Mouse (Mus musculus) MEL (cell line): ENCODE measurements at regions not wholly inside any gene's neighbourhood (a gene's known extent, or its start where the extent isn't known, plus 50 kb on each side); places are given as distances from the start of the nearest gene placed in this dataset.

Experiments used
- CHD1 ChIP-seq: IDR thresholded peaks from 2 replicates; pipeline ENCODE4 v1.6.1; 2012; ENCODE audit warnings: low read depth, mild to moderate bottlenecking, inconsistent platforms, low read length, improper control_type of control experiment
- CTCF ChIP-seq, 3 experiments: IDR thresholded peaks in 2 of 3; conservative IDR thresholded peaks in 1 of 3; 2 replicates each; pipeline ENCODE4 v1.5.1; 2011 to 2012; ENCODE audit warnings: low read length in 3 of 3, low read depth in 2 of 3, mild to moderate bottlenecking in 2 of 3, improper control_type of control experiment in 1 of 3, inconsistent platforms in 1 of 3, mixed read lengths in 1 of 3, moderate library complexity in 1 of 3; ENCODE audit not compliant: control insufficient read depth in 1 of 3, insufficient read depth in 1 of 3, poor library complexity in 1 of 3, severe bottlenecking in 1 of 3
- EP300 ChIP-seq, 2 experiments: IDR thresholded peaks; 2 replicates each; pipeline ENCODE4 v1.6.1; 2011; ENCODE audit warnings: improper control_type of control experiment in 2 of 2, low read length in 2 of 2, low read depth in 1 of 2, mild to moderate bottlenecking in 1 of 2
- ETS1 ChIP-seq: IDR thresholded peaks from 2 replicates; pipeline ENCODE4 v1.6.1; 2012; ENCODE audit warnings: low read depth, mild to moderate bottlenecking, inconsistent platforms, low read length, improper control_type of control experiment, moderate library complexity
- KAT2A ChIP-seq: conservative IDR thresholded peaks from 2 replicates; pipeline ENCODE4 v1.6.1; 2012; ENCODE audit warnings: low read depth, low read length, improper control_type of control experiment, inconsistent platforms
- MXI1 ChIP-seq: IDR thresholded peaks from 2 replicates; pipeline ENCODE4 v1.6.1; 2011; ENCODE audit warnings: mild to moderate bottlenecking, low read depth, low read length, improper control_type of control experiment
- POLR2A ChIP-seq, 2 experiments: IDR thresholded peaks; 2 replicates each; pipeline ENCODE4 v1.6.1; 2011 to 2012; ENCODE audit warnings: low read length in 2 of 2, mild to moderate bottlenecking in 2 of 2, control low read depth in 1 of 2, improper control_type of control experiment in 1 of 2, low read depth in 1 of 2, moderate library complexity in 1 of 2; ENCODE audit not compliant: control insufficient read depth in 1 of 2, insufficient read depth in 1 of 2, poor library complexity in 1 of 2
- POLR2AphosphoS2 ChIP-seq: IDR thresholded peaks from 2 replicates; pipeline ENCODE4 v1.6.1; 2011; ENCODE audit warnings: low read length, improper control_type of control experiment
- POLR2AphosphoS5 ChIP-seq: IDR thresholded peaks from 2 replicates; pipeline ENCODE4 v1.6.1; 2012; ENCODE audit warnings: low read depth, borderline replicate concordance, mild to moderate bottlenecking, inconsistent platforms, low read length, moderate library complexity, mixed read lengths
- SIN3A ChIP-seq: IDR thresholded peaks from 2 replicates; pipeline ENCODE4 v1.6.1; 2012; ENCODE audit warnings: low read length, improper control_type of control experiment, inconsistent platforms
- TAL1 ChIP-seq: IDR thresholded peaks from 2 replicates; pipeline ENCODE4 v1.6.1; 2012; ENCODE audit warnings: mild to moderate bottlenecking, inconsistent platforms, low read length, moderate library complexity, mixed read lengths
- ZMIZ1 ChIP-seq: IDR thresholded peaks from 2 replicates; pipeline ENCODE4 v1.6.1; 2012; ENCODE audit warnings: low read depth, mild to moderate bottlenecking, inconsistent platforms, low read length, improper control_type of control experiment, moderate library complexity

DNA sequence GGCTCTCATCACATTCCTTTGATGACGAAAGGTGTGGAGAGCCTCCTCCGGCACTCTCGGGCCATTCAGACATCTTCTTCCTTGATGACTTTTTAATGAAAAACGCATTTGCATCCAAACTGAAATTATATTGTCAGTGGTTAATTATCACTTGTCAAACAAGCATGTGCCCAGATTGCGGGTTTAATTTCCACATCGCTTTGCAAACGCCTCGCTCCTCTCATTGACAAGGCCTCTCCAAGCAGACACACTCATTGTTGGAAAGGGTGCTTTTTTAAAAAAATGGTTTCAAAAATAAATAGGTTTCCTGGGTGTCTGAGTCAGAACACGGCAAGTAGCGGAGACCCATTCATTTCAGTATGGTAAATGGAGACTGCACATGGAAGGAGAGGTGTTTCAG is 240.1 kb downstream of the Ptpru start:
- no peak for TF ChIP-seq CTCF (IDR thresholded peaks at IDR 0.05 in 2 of 3, conservative IDR thresholded peaks at IDR 0.05 in 1 of 3; ENCODE audit: control insufficient read depth in 1 of 3, insufficient read depth in 1 of 3, low read depth in 2 of 3, low read length in 3 of 3, poor library complexity in 1 of 3, severe bottlenecking in 1 of 3)
- TF ChIP-seq POLR2AphosphoS2 = no peak
- TF ChIP-seq MXI1 = no peak
- TF ChIP-seq ETS1 = no peak
- TF ChIP-seq TAL1 = no peak
- TF ChIP-seq EP300 (IDR thresholded peaks at IDR 0.05; ENCODE audit: low read depth in 1 of 2, low read length in 2 of 2) = no peak
- no peak for TF ChIP-seq POLR2A (IDR thresholded peaks at IDR 0.05; ENCODE audit: control insufficient read depth in 1 of 2, insufficient read depth in 1 of 2, low read depth in 1 of 2, low read length in 2 of 2, poor library complexity in 1 of 2)
- TF ChIP-seq SIN3A = no peak
- TF ChIP-seq CHD1 = no peak
- no peak for TF ChIP-seq POLR2AphosphoS5
- TF ChIP-seq ZMIZ1 = no peak
- no peak for TF ChIP-seq KAT2A
